Comparison of ENCODE assay signal across 16 mouse cellular contexts in the genomic region with DNA sequence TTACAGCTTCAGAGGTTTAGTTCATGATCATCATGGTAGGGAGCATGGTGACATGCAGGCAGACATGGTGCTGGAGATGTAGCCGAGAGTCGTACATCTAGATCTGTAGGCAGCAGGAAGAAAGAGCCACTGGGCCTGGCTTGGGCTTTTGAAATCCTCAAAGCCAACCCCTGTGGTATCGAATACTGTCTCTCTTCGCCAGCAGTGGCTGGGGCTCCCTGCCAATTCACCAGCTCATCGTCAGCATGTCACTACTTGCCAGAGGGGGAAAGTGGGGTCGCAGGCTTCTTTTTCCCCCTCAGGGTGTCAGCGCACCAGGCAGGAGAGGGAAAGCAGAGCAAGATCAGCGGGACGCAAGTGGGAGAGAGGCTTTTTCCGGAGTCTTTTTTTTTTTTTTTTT.
"Had no signal": no experiment of that assay in that cellular context is flagged by ENCODE, and none has a peak within 500 bp of the region (broad histone marks: within the 10 kb centered on the region; RNA-seq: fewer than 3 reads in every experiment).

No protein-coding gene starts in this region.

- H3K9me3 ChIP-seq: kidney, embryonic 15.5 days; limb, embryonic 13.5 days; midbrain, embryonic 10.5 days; midbrain, embryonic 15.5 days; neural tube, embryonic 12.5 days had no signal

- DNase-seq: kidney, adult 2 months; kidney, postnatal 14 days; layer of hippocampus, adult 9-11 months; layer of hippocampus, postnatal 36 days; lung, adult 18-20 months; right cerebral cortex, postnatal 14 days; thymus, adult 2 months; thymus, postnatal 36 days had no signal

- ATAC-seq: intestine, embryonic 16.5 days; midbrain, embryonic 15.5 days had no signal

- H3K27ac ChIP-seq: kidney, embryonic 15.5 days; limb, embryonic 13.5 days; liver, embryonic 14.5 days; midbrain, embryonic 10.5 days; midbrain, embryonic 15.5 days; neural tube, embryonic 12.5 days; stomach, postnatal 0 days had no signal

- H3K36me3 ChIP-seq: kidney, embryonic 15.5 days; limb, embryonic 13.5 days; midbrain, embryonic 10.5 days; midbrain, embryonic 15.5 days; neural tube, embryonic 12.5 days had no signal

- H3K9ac ChIP-seq: kidney, embryonic 15.5 days; limb, embryonic 13.5 days; liver, embryonic 14.5 days; midbrain, embryonic 15.5 days; neural tube, embryonic 12.5 days had no signal

- H3K4me3 ChIP-seq: kidney, embryonic 15.5 days; limb, embryonic 13.5 days; midbrain, embryonic 10.5 days; midbrain, embryonic 15.5 days; neural tube, embryonic 12.5 days had no signal

- H3K4me1 ChIP-seq: midbrain, embryonic 15.5 days had no signal
